Mouse (Mus musculus): ENCODE data around the gene Gatm. TPM values are rescaled to one million over a fixed set of nuclear protein-coding genes. Genes with fewer than 3 reads are reported as not detected.

The Gatm gene
- polyA plus RNA-seq, 1 experiment = 17.8 TPM

Other genes starting within 250 kb of the Gatm start
- 8.2 TPM in 2 replicates for gene Shf, start 242.1 kb downstream of the Gatm start, polyA plus RNA-seq (2012; rRNA removed)
- gene Slc28a2, start 184.8 kb downstream of the Gatm start, polyA plus RNA-seq (2012; rRNA removed) = 3.3 and 4.0 TPM in 2 replicates
- 0.01 TPM in 1 of 2 replicates, not detected in the other for gene Gm14085, start 126.4 kb downstream of the Gatm start, polyA plus RNA-seq (2012; rRNA removed)
- gene AA467197, start 25.7 kb upstream of the Gatm start, polyA plus RNA-seq (2012; rRNA removed) = 0.77 and 1.4 TPM in 2 replicates
- 10.8 and 12.1 TPM in 2 replicates for gene Slc30a4, start 91.4 kb upstream of the Gatm start, polyA plus RNA-seq (2012; rRNA removed)
- 36.0 and 38.2 TPM in 2 replicates for gene Bloc1s6, start 127.2 kb upstream of the Gatm start, polyA plus RNA-seq (2012; rRNA removed)
- gene Sqor, start 153.9 kb upstream of the Gatm start, polyA plus RNA-seq (2012; rRNA removed) = 87.2 and 91.2 TPM in 2 replicates

All from urinary bladder, adult 2 months (tissue).